Mouse (Mus musculus): ENCODE data around the gene Scarb1. TPM values are rescaled to one million over a fixed set of nuclear protein-coding genes. Genes with fewer than 3 reads are reported as not detected.

Gene Scarb1
- total RNA-seq, 2 experiments from 2014 or later = 55.0 to 80.1 TPM

- intact Hi-C loops (cut with DNase I; ENCODE audit: low total_unique reads) = loop anchor here (5.0 kb wide), 1 partner anchor 474 kb away; no protein-coding TSS in a partner anchor
- no peak for DNase-seq
Measured at GRCm38 (mm10) chr5:125370950-125371693, 30.2 kb upstream of the Scarb1 start.

GRCm38 (mm10) chr5:125368568-125368967 lies 27.7 kb upstream of the Scarb1 start:
- DNase-seq = peak; percentile 46
- intact Hi-C loops (cut with DNase I; ENCODE audit: low total_unique reads) = no loop called here

GRCm38 (mm10) chr5:125368156-125368555 lies 27.3 kb upstream of the Scarb1 start:
- DNase-seq = no peak
- intact Hi-C loops (cut with DNase I; ENCODE audit: low total_unique reads) = no loop called here

- no peak for DNase-seq
- intact Hi-C loops (cut with DNase I; ENCODE audit: low total_unique reads) = no loop called here
Measured at GRCm38 (mm10) chr5:125364851-125365429, 24.0 kb upstream of the Scarb1 start.

GRCm38 (mm10) chr5:125363894-125364293 lies 23.0 kb upstream of the Scarb1 start:
- peak; percentile 46 for DNase-seq

GRCm38 (mm10) chr5:125360981-125361510 lies 20.2 kb upstream of the Scarb1 start:
- no peak for DNase-seq
- intact Hi-C loops (cut with DNase I; ENCODE audit: low total_unique reads) = no loop called here

More at GRCm38 (mm10) chr5:125363894-125364293, 23.0 kb upstream of the Scarb1 start:
- intact Hi-C loops (cut with DNase I; ENCODE audit: low total_unique reads) = no loop called here

- DNase-seq = no peak
Measured at GRCm38 (mm10) chr5:125360566-125360965, 19.7 kb upstream of the Scarb1 start.

GRCm38 (mm10) chr5:125358270-125358608 lies 17.3 kb upstream of the Scarb1 start:
- intact Hi-C loops (cut with DNase I; ENCODE audit: low total_unique reads) = no loop called here
- no peak for DNase-seq

More at GRCm38 (mm10) chr5:125360566-125360965, 19.7 kb upstream of the Scarb1 start:
- intact Hi-C loops (cut with DNase I; ENCODE audit: low total_unique reads) = no loop called here

- intact Hi-C loops (cut with DNase I; ENCODE audit: low total_unique reads) = no loop called here
- DNase-seq = no peak
Measured at GRCm38 (mm10) chr5:125357543-125358269, 16.8 kb upstream of the Scarb1 start.

- DNase-seq = no peak
- intact Hi-C loops (cut with DNase I; ENCODE audit: low total_unique reads) = no loop called here
Measured at GRCm38 (mm10) chr5:125355650-125356049, 14.8 kb upstream of the Scarb1 start.

GRCm38 (mm10) chr5:125354885-125355492 lies 14.1 kb upstream of the Scarb1 start:
- no peak for DNase-seq
- intact Hi-C loops (cut with DNase I; ENCODE audit: low total_unique reads) = loop anchor here (5.0 kb wide), 1 partner anchor 68 kb away; no protein-coding TSS in a partner anchor

- DNase-seq = no peak
- intact Hi-C loops (cut with DNase I; ENCODE audit: low total_unique reads) = loop anchor here (5.0 kb wide), 1 partner anchor 66 kb away; no protein-coding TSS in a partner anchor
Measured at GRCm38 (mm10) chr5:125352781-125353294, 11.9 kb upstream of the Scarb1 start.

- DNase-seq = no peak
- intact Hi-C loops (cut with DNase I; ENCODE audit: low total_unique reads) = loop anchor here (5.0 kb wide), 1 partner anchor 65 kb away; no protein-coding TSS in a partner anchor
Measured at GRCm38 (mm10) chr5:125351939-125352338, 11.0 kb upstream of the Scarb1 start.

- no peak for DNase-seq
- intact Hi-C loops (cut with DNase I; ENCODE audit: low total_unique reads) = loop anchor here (5.0 kb wide), 1 partner anchor 64 kb away; no protein-coding TSS in a partner anchor
Measured at GRCm38 (mm10) chr5:125351057-125351456, 10.2 kb upstream of the Scarb1 start.

GRCm38 (mm10) chr5:125349391-125349790 lies 8.5 kb upstream of the Scarb1 start:
- intact Hi-C loops (cut with DNase I; ENCODE audit: low total_unique reads) = no loop called here

GRCm38 (mm10) chr5:125348487-125348886 lies 7.6 kb upstream of the Scarb1 start:
- intact Hi-C loops (cut with DNase I; ENCODE audit: low total_unique reads) = no loop called here
- DNase-seq = peak; percentile 49

More at GRCm38 (mm10) chr5:125349391-125349790, 8.5 kb upstream of the Scarb1 start:
- DNase-seq = no peak

- no peak for DNase-seq
- intact Hi-C loops (cut with DNase I; ENCODE audit: low total_unique reads) = no loop called here
Measured at GRCm38 (mm10) chr5:125348067-125348466, 7.2 kb upstream of the Scarb1 start.

GRCm38 (mm10) chr5:125344296-125344695 lies 3.4 kb upstream of the Scarb1 start:
- DNase-seq = no peak
- intact Hi-C loops (cut with DNase I; ENCODE audit: low total_unique reads) = no loop called here

- DNase-seq = no peak
- intact Hi-C loops (cut with DNase I; ENCODE audit: low total_unique reads) = no loop called here
Measured at GRCm38 (mm10) chr5:125341459-125342090, 681 bp upstream of the Scarb1 start.

Measured in gastrocnemius, postnatal 14 days (tissue).